Mouse (Mus musculus) hindbrain, embryonic 13.5 days (tissue): ENCODE measurements at regions not wholly inside any gene's neighbourhood (a gene's known extent, or its start where the extent isn't known, plus 50 kb on each side); places are given as distances from the start of the nearest gene placed in this dataset.

ENCODE experiments used
- ATAC-seq: fragments of 200-750 bp; cut with Nextera tagmentation; 2 replicates; pipeline ENCODE4 v1.8.0; 2017; ENCODE audit warnings: moderate TSS enrichment; ENCODE audit not compliant: low FRiP score
- H3K27ac ChIP-seq: fragments of 300-500 bp; sonication (generic); 2 replicates; pipeline ENCODE4 v1.5.1; 2015; ENCODE audit warnings: inconsistent platforms, mild to moderate bottlenecking, moderate library complexity
- H3K27me3 ChIP-seq: fragments of 300-500 bp; sonication (generic); 2 replicates; pipeline ENCODE4 v1.6.1; 2015; ENCODE audit warnings: mild to moderate bottlenecking, inconsistent platforms
- H3K36me3 ChIP-seq: fragments of 300-500 bp; sonication (generic); 2 replicates; pipeline ENCODE4 v1.6.1; 2015; ENCODE audit warnings: mild to moderate bottlenecking, inconsistent platforms
- H3K4me1 ChIP-seq: fragments of 300-500 bp; sonication (generic); replicated peaks from 2 replicates; pipeline ENCODE4 v1.6.1; 2015; ENCODE audit warnings: inconsistent platforms
- H3K4me2 ChIP-seq: fragments of 300-500 bp; sonication (generic); 2 replicates; pipeline ENCODE4 v1.6.1; 2015; ENCODE audit warnings: inconsistent platforms, mild to moderate bottlenecking, moderate library complexity
- H3K4me3 ChIP-seq: fragments of 300-500 bp; sonication (generic); 2 replicates; pipeline ENCODE4 v1.5.1; 2015; ENCODE audit warnings: mild to moderate bottlenecking, inconsistent platforms
- H3K9ac ChIP-seq: fragments of 300-500 bp; sonication (generic); 2 replicates; pipeline ENCODE4 v1.6.1; 2015; ENCODE audit warnings: mild to moderate bottlenecking, inconsistent platforms
- H3K9me3 ChIP-seq: fragments of 300-500 bp; sonication (generic); 2 replicates; pipeline ENCODE4 v1.6.1; 2016; ENCODE audit warnings: inconsistent platforms
- WGBS: fragments of 180-500 bp; shearing (Covaris S2); methylation state at CpG from one replicate; pipeline ENCODE4 v1.1.7; 2015; 5-methylcytosine and 5-hydroxymethylcytosine counted together
- microRNA counts: library from miRNA; unstranded; fragments of <30 nt; microRNA quantifications from one replicate; lab custom pipeline; 2016
- microRNA-seq: library from miRNA; unstranded; fragments of <30 nt; microRNA quantifications from one replicate; pipeline ENCODE4, GENCODE M21; 2016

DNA sequence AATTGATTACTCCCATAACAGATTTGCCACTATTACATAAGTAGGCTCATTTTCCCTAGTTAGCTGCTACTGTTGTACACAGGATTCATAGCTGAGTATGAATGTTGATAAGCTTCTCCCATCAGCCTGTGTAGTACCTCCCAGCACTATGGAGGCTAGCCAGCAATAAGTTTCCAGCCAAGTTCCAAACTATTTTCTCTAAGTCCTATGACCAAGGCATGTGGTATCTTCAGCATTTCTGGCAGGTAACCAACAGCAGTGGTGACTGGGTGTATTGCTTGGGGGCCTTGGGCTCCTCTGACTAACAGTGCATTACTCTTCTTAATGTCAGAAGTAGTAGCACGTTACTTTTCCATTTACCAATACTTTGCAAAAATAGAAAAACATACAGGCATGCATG, 1841.8 kb upstream of the Lrrc6 start:
- no peak overlapping the region for H3K4me2 ChIP-seq
- ATAC-seq = no peak
- H3K36me3 ChIP-seq = peaks cover 4% of the 10 kb centered on the region; the same call in 1 of the 2 replicates
- H3K27me3 ChIP-seq = no peaks in the 10 kb centered on the region
- no peak overlapping the region for H3K27ac ChIP-seq
- H3K9ac ChIP-seq = no peak overlapping the region
- WGBS = 93% methylated on average over 1 of the region's 1 CpGs
- H3K9me3 ChIP-seq = no peaks in the 10 kb centered on the region
- no peaks in the 10 kb centered on the region for H3K4me1 ChIP-seq
- H3K4me3 ChIP-seq = no peak overlapping the region

DNA sequence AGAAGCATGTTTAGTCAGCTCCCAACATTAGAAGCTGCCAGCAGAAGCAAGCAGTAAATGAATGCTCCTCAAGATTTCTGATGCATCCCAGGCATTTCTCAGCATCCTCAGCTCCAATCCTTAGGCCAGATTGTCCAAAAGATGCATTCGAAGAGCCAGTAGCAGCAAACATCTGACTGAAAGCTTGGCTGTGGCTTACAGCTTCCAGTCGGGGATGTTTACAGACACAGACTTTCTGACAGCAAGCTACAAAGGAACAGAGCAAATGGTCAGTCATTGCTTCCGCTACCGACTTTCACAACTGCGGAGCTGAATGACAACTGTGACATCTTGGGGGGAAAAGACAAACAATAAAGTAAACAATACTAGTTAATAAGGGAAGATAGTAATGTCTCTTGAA, 1840.3 kb upstream of the Lrrc6 start:
- no peaks in the 10 kb centered on the region for H3K4me1 ChIP-seq
- H3K27ac ChIP-seq = no peak overlapping the region
- H3K9ac ChIP-seq = no peak overlapping the region
- no peak overlapping the region for H3K4me2 ChIP-seq
- no peaks in the 10 kb centered on the region for H3K27me3 ChIP-seq
- H3K4me3 ChIP-seq = no peak overlapping the region
- ATAC-seq = no peak
- no peaks in the 10 kb centered on the region for H3K9me3 ChIP-seq
- WGBS = 75% methylated on average over 5 of the region's 5 CpGs
- peaks cover 4% of the 10 kb centered on the region; the same call in 1 of the 2 replicates for H3K36me3 ChIP-seq

DNA sequence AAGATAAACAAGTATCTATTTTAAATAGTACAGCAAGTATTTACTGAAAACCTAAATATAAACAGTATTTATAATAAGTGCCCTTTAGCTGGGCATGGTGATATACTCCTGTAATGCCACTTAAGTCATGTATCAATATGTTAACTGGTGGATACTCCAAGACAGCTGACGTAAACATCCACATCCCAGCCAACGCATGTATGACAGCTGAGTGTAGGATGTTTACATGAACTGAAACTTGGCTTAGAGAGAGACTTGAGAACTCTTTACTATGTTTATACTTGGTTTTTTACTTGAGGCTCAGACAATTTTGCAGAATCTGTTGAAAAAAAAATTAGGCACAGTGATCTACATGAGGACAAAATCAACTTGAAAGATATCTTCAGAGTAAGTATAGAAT, 1836.6 kb upstream of the Lrrc6 start:
- Histone ChIP-seq H3K27ac (no peak overlapping the region), H3K4me1 (no peaks in the 10 kb centered on the region), H3K4me2 (no peak overlapping the region), H3K27me3 (no peaks in the 10 kb centered on the region), H3K9me3 (no peaks in the 10 kb centered on the region), H3K9ac (no peak overlapping the region), H3K36me3 (peaks cover 4% of the 10 kb centered on the region; the same call in 1 of the 2 replicates), H3K4me3 (no peak overlapping the region)
- WGBS = 92% methylated on average over 2 of the region's 2 CpGs
- no peak for ATAC-seq

DNA sequence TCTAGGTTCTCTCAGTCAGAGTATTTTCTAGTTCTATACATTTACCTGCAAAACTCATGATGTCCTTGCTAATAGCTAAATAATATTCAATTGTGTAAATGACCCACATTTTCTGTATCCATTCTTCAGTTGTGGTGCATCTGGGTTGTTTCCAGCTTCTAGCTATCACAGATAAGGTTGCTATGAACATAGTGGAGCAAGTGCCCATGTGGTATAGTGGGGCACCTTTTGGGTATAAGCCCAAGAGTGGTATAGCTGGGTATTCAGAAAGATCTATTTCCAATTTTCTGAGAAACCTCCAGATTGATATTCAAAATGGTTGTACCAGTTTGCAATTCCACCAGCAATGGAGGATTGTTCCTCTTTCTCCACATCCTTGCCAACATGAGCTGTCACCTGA, 1835.1 kb upstream of the Lrrc6 start:
- Histone ChIP-seq H3K9ac (no peak overlapping the region), H3K4me3 (no peak overlapping the region), H3K4me1 (no peaks in the 10 kb centered on the region), H3K27ac (no peak overlapping the region), H3K4me2 (no peak overlapping the region), H3K27me3 (no peaks in the 10 kb centered on the region), H3K36me3 (peaks cover under 1% of the 10 kb centered on the region; the same call in 1 of the 2 replicates), H3K9me3 (no peaks in the 10 kb centered on the region)
- no peak for ATAC-seq

DNA sequence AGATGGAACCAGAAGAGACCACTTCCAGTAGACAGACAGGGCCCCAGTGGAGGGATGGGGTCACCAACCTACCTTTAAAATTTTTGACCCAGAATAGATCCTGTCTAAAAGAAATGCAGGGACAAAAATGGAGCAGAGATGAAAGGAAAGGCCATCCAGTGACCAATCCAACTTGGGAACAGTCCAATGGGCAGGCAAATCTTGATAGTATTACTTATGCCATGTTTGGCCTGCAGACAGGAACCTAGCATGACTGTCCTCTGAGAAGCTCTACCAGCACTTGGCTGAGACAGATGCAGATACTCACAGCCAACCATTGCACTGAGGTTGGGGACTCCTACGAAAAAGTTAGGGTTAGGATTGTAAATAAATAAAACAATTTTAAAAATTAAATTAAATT, 1815.4 kb upstream of the Lrrc6 start:
- ATAC-seq = no peak
- Histone ChIP-seq H3K36me3 (no peaks in the 10 kb centered on the region), H3K9ac (no peak overlapping the region), H3K27ac (no peak overlapping the region), H3K27me3 (no peaks in the 10 kb centered on the region), H3K9me3 (no peaks in the 10 kb centered on the region), H3K4me1 (no peaks in the 10 kb centered on the region), H3K4me2 (no peak overlapping the region), H3K4me3 (no peak overlapping the region)
- WGBS = 93% methylated on average over 1 of the region's 1 CpGs

MicroRNAs encoded in the stretch of these regions (microRNA counts, 519-probe panel; counts per million panel counts)
- microRNA mmu-miR-30b (lab: Ali Mortazavi, UCI) (4,666 counts per million, percentile 78 among the panel's probes with 10 or more counts), microRNA mmu-miR-30d (lab: Ali Mortazavi, UCI) (4,171 counts per million, percentile 68 among the panel's probes with 10 or more counts)

Small RNA genes lying in the stretch of these regions (microRNA-seq; reads per million reads assigned to microRNA genes)
- gene Mir30b (137 reads per million, percentile 54 among the genes with 10 or more reads in this experiment), gene Mir30d (7,041 reads per million, percentile 95 among the genes with 10 or more reads in this experiment)
